Mouse (Mus musculus) cerebellum, adult 2 months (tissue): ENCODE data around the gene Bloc1s4. TPM values are rescaled to one million over a fixed set of nuclear protein-coding genes. Genes with fewer than 3 reads are reported as not detected.

Experiments
- DNase-seq, 2 experiments: peaks; one replicate each; pipeline ENCODE4 v3.0.0; 2021
- H3K27ac ChIP-seq: fragments of 200-500 bp; 2 replicates; pipeline ENCODE4 v1.5.1; 2012; ENCODE audit warnings: low read length, control low read depth, inconsistent platforms; ENCODE audit not compliant: insufficient read depth
- H3K27me3 ChIP-seq: fragments of 200-500 bp; 2 replicates; pipeline ENCODE4 v1.6.1; 2012; ENCODE audit warnings: inconsistent platforms, mild to moderate bottlenecking, low read length, moderate library complexity; ENCODE audit not compliant: control insufficient read depth, insufficient read depth
- H3K4me1 ChIP-seq: fragments of 200-500 bp; 2 replicates; pipeline ENCODE4 v1.6.1; 2011; ENCODE audit warnings: low read length; ENCODE audit not compliant: control insufficient read depth, insufficient read depth
- H3K4me3 ChIP-seq: fragments of 200-500 bp; replicated peaks from 2 replicates; pipeline ENCODE3; 2011; ENCODE audit warnings: mild to moderate bottlenecking, low read depth, low read length, control low read depth; ENCODE audit not compliant: insufficient read depth
- CTCF ChIP-seq: fragments of 200-500 bp; IDR thresholded peaks from 2 replicates; pipeline ENCODE4 v1.5.1; 2011; ENCODE audit warnings: low read depth, mild to moderate bottlenecking, control low read depth, low read length, moderate library complexity, borderline replicate concordance; ENCODE audit not compliant: insufficient read depth
- POLR2A ChIP-seq: fragments of 200-500 bp; IDR thresholded peaks from 2 replicates; pipeline ENCODE4 v1.6.1; 2011; ENCODE audit warnings: low read length, control low read depth, borderline replicate concordance; ENCODE audit not compliant: insufficient read depth
- WGBS: fragments of 180-500 bp; shearing (Covaris S2); methylation state at CpG from one replicate; pipeline ENCODE4 v1.1.7; 2018; 5-methylcytosine and 5-hydroxymethylcytosine counted together
- polyA plus RNA-seq: library from polyadenylated mRNA; depleted of rRNA; stranded (reverse); fragments of >200 nt; gene quantifications from 2 replicates; pipeline ENCODE4 v1.2.3, GENCODE M21; 2012

The Bloc1s4 gene
- polyA plus RNA-seq, 1 experiment = 27.7 TPM

DNA sequence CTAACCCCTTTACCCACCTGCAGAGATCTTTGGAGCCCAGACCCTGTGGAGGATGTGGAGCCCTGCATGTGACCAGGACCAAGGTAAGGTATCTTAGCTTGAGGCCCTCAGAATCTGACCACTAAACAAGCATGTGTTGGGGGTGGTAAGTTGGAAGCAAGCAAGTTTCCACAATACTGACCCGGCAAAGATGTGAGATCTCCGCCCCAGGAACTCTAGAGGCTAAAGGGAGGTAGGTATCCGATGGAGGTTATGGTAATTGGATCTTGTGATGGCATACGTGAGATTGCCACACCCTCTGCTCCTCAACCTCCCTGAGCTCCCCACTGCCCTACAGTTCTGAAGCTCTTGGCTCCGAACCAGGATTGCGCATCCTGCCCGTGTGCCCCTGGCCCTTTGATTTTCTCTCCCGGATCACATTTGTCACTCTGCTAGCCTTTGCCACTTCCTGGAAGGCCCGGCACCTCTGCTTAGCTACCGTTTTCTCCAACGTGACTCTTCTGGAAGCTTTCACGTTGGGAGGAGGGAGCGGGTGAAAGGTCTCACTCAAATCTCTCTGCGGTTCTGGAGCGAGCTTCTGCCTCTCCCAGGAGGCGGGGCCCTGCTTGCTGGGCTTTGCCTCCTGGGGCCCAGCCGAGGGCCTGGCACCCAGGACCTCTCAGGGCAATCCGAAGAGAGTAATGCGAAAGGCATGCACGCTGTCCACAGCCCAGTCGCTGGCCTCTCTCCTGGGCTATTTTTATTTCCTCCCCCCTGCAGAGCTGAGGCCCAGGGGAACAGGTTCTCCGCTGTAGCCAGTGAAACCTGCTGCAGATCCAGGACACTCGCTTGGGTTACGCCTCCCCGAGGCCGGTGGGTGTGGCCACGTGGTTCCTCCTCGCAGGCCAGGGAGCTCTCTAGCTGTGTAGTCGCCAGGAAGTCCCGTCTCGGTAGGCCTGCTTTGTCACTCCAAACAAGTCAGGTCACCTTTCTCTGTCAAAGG lies 35.6 kb downstream of the Bloc1s4 start:
- no peak for TF ChIP-seq POLR2A
- no peak for TF ChIP-seq CTCF
- H3K4me1 ChIP-seq = peaks cover 18% of the 10 kb centered on the region; the same call in 1 of the 2 replicates
- DNase-seq = peak; percentile 59 to 60
- H3K4me3 ChIP-seq = peak overlapping the region; percentile 13
- H3K27ac ChIP-seq = no peak overlapping the region
- WGBS = 18% methylated on average over 31 of the region's 31 CpGs
- no peaks in the 10 kb centered on the region for H3K27me3 ChIP-seq

DNA sequence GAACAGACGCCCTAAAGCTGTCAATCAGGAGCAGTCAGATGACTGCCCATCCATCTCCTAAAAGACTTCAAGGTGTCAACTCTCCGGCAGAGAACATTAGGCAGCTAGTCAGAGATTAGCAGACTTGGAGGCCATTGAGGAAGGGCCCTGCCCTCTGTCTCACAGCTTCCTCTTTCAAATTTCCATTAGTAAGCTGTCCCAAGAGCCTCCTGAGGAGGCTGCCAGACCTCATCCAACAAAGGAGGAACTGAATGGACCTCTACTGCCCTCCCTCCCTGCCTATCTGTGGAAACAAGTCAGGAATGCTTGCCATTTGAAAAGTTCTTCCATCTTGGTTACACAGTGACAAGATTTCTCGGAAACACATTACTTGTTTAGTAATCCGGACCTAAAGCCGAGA lies 36.6 kb downstream of the Bloc1s4 start:
- H3K4me3 ChIP-seq = no peak overlapping the region
- WGBS = 85% methylated on average over 5 of the region's 5 CpGs
- peaks cover 10% of the 10 kb centered on the region; the same call in 1 of the 2 replicates for H3K4me1 ChIP-seq
- DNase-seq = no peak
- TF ChIP-seq CTCF (no peak), POLR2A (no peak)
- H3K27me3 ChIP-seq = no peaks in the 10 kb centered on the region
- H3K27ac ChIP-seq = no peak overlapping the region

- Histone ChIP-seq H3K4me3 (no peak overlapping the region), H3K27ac (no peak overlapping the region), H3K27me3 (no peaks in the 10 kb centered on the region), H3K4me1 (peaks cover 3% of the 10 kb centered on the region; the same call in 1 of the 2 replicates)
- 69% methylated on average over 5 of the region's 5 CpGs for WGBS
- no peak for DNase-seq
- TF ChIP-seq POLR2A = no peak
- TF ChIP-seq CTCF = no peak
Measured at GRCm38 (mm10) chr5:36705792-36706191, 42.7 kb downstream of the Bloc1s4 start.

- H3K27me3 ChIP-seq = no peaks in the 10 kb centered on the region
- no peak overlapping the region for H3K27ac ChIP-seq
- H3K4me3 ChIP-seq = no peak overlapping the region
- no peak for TF ChIP-seq POLR2A
- no peak for TF ChIP-seq CTCF
- DNase-seq = no peak
- peaks cover 3% of the 10 kb centered on the region; the same call in 1 of the 2 replicates for H3K4me1 ChIP-seq
- WGBS = 52% methylated on average over 5 of the region's 5 CpGs
Measured at GRCm38 (mm10) chr5:36705390-36705789, 43.1 kb downstream of the Bloc1s4 start.

DNA sequence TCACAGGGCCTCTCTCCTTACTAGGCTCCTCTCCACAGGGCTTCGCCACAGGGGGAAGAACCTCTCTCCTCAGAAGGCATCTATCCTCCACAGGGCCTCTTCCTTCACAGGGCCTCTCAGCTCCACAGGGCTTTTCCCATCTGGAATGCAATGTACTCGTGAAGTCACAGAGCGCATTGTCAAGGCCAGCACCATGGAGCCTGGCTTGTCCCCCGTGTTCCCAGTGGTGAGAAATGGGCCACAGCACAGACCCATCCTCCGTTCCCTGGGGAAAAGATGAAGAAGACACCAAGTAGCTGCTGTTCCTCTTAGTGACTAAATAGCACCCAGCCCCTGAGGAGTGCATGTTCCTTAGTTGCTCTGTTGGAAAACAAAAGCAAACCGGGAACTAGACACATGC lies 43.8 kb downstream of the Bloc1s4 start:
- whole genome bisulfite sequencing = 79% methylated on average over 6 of the region's 6 CpGs
- TF ChIP-seq POLR2A = no peak
- no peak for TF ChIP-seq CTCF
- H3K27me3 ChIP-seq = no peaks in the 10 kb centered on the region
- no peak for DNase-seq
- H3K4me3 ChIP-seq = no peak overlapping the region
- peaks cover 3% of the 10 kb centered on the region; the same call in 1 of the 2 replicates for H3K4me1 ChIP-seq
- H3K27ac ChIP-seq = no peak overlapping the region

DNA sequence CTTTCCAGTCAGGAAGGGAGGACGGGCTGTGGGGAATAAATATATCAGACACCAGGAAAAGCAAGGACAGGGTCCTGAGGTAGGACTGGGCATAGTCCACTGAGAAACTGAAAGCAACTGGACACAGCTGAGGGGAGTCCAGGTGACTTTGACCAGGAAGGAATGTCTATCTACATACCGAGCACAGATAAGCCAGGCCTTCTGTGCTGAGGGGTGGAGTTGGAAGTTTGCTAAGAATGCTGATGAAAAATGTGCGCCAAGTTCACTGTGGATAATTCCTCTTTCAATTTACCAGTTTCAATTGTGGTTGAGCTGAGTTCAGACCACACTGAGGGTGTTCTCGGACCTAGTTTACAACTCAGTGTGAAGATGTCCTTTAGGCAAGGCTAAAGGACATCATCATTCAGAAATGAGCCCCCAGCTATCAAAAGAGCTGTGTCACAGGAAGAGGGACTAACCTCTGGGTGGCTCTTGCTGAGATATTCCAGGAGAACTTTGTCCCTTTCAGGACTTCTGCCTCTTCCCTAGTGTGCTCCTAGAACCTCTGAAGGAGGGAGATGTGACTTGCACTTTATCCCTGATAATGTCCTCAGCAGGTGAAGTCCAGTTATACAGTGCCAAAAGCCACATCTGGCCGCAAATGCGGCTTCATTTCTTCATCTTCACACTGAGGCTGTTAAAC lies 47.4 kb downstream of the Bloc1s4 start:
- TF ChIP-seq POLR2A (no peak), CTCF (no peak)
- WGBS = 83% methylated on average over 6 of the region's 6 CpGs

DNA sequence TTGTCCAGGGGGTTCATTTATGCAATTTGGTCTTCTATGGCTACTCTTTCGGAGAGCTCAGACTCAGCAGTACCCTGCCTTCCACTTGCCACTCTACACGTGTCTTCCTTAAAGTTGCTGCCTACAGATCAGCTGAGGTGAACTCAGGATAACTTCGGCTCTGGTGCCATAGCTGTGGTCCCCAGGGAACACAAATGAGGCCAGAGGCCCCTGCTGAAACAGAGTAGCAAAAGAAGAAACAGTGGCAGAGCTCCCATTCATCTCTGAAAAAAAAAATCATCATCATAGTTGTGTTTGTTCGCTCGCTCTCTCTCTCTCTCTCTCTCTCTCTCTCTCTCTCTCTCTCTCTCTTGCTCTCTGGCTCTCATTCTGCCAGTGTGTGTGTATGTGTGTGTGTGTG lies 49.8 kb downstream of the Bloc1s4 start:
- no peak overlapping the region for H3K4me3 ChIP-seq
- WGBS = 42% methylated on average over 5 of the region's 5 CpGs
- H3K4me1 ChIP-seq = no peaks in the 10 kb centered on the region; the same call in 1 of the 2 replicates
- DNase-seq = no peak
- H3K27ac ChIP-seq = no peak overlapping the region
- H3K27me3 ChIP-seq = no peaks in the 10 kb centered on the region
- TF ChIP-seq POLR2A = no peak
- TF ChIP-seq CTCF = no peak

More for the DNA sequence above, 47.4 kb downstream of the Bloc1s4 start:
- Histone ChIP-seq H3K27ac (no peak overlapping the region), H3K4me1 (peaks cover 3% of the 10 kb centered on the region; the same call in 1 of the 2 replicates), H3K27me3 (no peaks in the 10 kb centered on the region), H3K4me3 (no peak overlapping the region)
- no peak for DNase-seq
